Mouse (Mus musculus): ENCODE data around the gene Myh9. TPM values are rescaled to one million over a fixed set of nuclear protein-coding genes. Genes with fewer than 3 reads are reported as not detected.

The Myh9 gene
- polyA plus RNA-seq, 1 experiment, result 64.1 TPM

- no peak for DNase-seq
- H3K4me3 ChIP-seq (ENCODE audit: insufficient read depth, low read depth, low read length), result no peak overlapping the region
- H3K4me1 ChIP-seq (ENCODE audit: control insufficient read depth, insufficient read depth, low read length), result peaks cover 11% of the 10 kb centered on the region
- no peaks in the 10 kb centered on the region for H3K27me3 ChIP-seq (replicated peaks; ENCODE audit: control insufficient read depth, insufficient read depth, low read length)
- TF ChIP-seq POLR2A (IDR thresholded peaks at IDR 0.05; ENCODE audit: low read depth, low read length) (no peak), CTCF (conservative IDR thresholded peaks at IDR 0.05; ENCODE audit: insufficient read depth, insufficient read length, low read depth, low read length) (no peak)
- peak overlapping the region; percentile 86 for H3K27ac ChIP-seq (ENCODE audit: insufficient read depth, low read depth, low read length)
- H3K36me3 ChIP-seq (ENCODE audit: control insufficient read depth, insufficient read depth, low read length), result no peaks in the 10 kb centered on the region
- 12% methylated on average over 2 of the region's 2 CpGs for WGBS
These were observed 1.1 kb upstream of the Myh9 start for GRCm38 (mm10) chr15:77843046-77843445.

GRCm38 (mm10) chr15:77841361-77842046 is 471 bp downstream of the Myh9 start:
- Histone ChIP-seq H3K27me3 (replicated peaks; ENCODE audit: control insufficient read depth, insufficient read depth, low read length) (no peaks in the 10 kb centered on the region), H3K4me3 (ENCODE audit: insufficient read depth, low read depth, low read length) (peak overlapping the region; percentile 73), H3K4me1 (ENCODE audit: control insufficient read depth, insufficient read depth, low read length) (peaks cover 25% of the 10 kb centered on the region), H3K36me3 (ENCODE audit: control insufficient read depth, insufficient read depth, low read length) (no peaks in the 10 kb centered on the region), H3K27ac (ENCODE audit: insufficient read depth, low read depth, low read length) (peak overlapping the region; percentile 94)
- TF ChIP-seq CTCF (conservative IDR thresholded peaks at IDR 0.05; ENCODE audit: insufficient read depth, insufficient read length, low read depth, low read length), result no peak
- TF ChIP-seq POLR2A (IDR thresholded peaks at IDR 0.05; ENCODE audit: low read depth, low read length), result no peak
- DNase-seq, result peak; percentile 79
- WGBS, result under 1% methylated on average over 80 of the region's 80 CpGs

- peak overlapping the region; percentile 73 for H3K4me3 ChIP-seq (ENCODE audit: insufficient read depth, low read depth, low read length)
- TF ChIP-seq CTCF (conservative IDR thresholded peaks at IDR 0.05; ENCODE audit: insufficient read depth, insufficient read length, low read depth, low read length) (no peak), POLR2A (IDR thresholded peaks at IDR 0.05; ENCODE audit: low read depth, low read length) (no peak)
- 3% methylated on average over 36 of the region's 36 CpGs for WGBS
- H3K4me1 ChIP-seq (ENCODE audit: control insufficient read depth, insufficient read depth, low read length), result peaks cover 33% of the 10 kb centered on the region
- H3K27ac ChIP-seq (ENCODE audit: insufficient read depth, low read depth, low read length), result peak overlapping the region; percentile 94
- H3K27me3 ChIP-seq (replicated peaks; ENCODE audit: control insufficient read depth, insufficient read depth, low read length), result no peaks in the 10 kb centered on the region
- no peak for DNase-seq
- H3K36me3 ChIP-seq (ENCODE audit: control insufficient read depth, insufficient read depth, low read length), result no peaks in the 10 kb centered on the region
These were observed 1.3 kb downstream of the Myh9 start for GRCm38 (mm10) chr15:77840450-77841360.

GRCm38 (mm10) chr15:77839529-77840286 is 2.3 kb downstream of the Myh9 start:
- WGBS, result 11% methylated on average over 10 of the region's 10 CpGs
- no peaks in the 10 kb centered on the region for H3K36me3 ChIP-seq (ENCODE audit: control insufficient read depth, insufficient read depth, low read length)
- peaks cover 38% of the 10 kb centered on the region for H3K4me1 ChIP-seq (ENCODE audit: control insufficient read depth, insufficient read depth, low read length)

GRCm38 (mm10) chr15:77838530-77839387 is 3.2 kb downstream of the Myh9 start:
- Histone ChIP-seq H3K36me3 (ENCODE audit: control insufficient read depth, insufficient read depth, low read length) (no peaks in the 10 kb centered on the region), H3K27me3 (replicated peaks; ENCODE audit: control insufficient read depth, insufficient read depth, low read length) (no peaks in the 10 kb centered on the region), H3K27ac (ENCODE audit: insufficient read depth, low read depth, low read length) (peak overlapping the region; percentile 66), H3K4me1 (ENCODE audit: control insufficient read depth, insufficient read depth, low read length) (peaks cover 47% of the 10 kb centered on the region), H3K4me3 (ENCODE audit: insufficient read depth, low read depth, low read length) (no peak overlapping the region)
- WGBS, result 23% methylated on average over 4 of the region's 4 CpGs
- TF ChIP-seq POLR2A (IDR thresholded peaks at IDR 0.05; ENCODE audit: low read depth, low read length), result no peak
- TF ChIP-seq CTCF (conservative IDR thresholded peaks at IDR 0.05; ENCODE audit: insufficient read depth, insufficient read length, low read depth, low read length), result no peak
- DNase-seq, result no peak

More at GRCm38 (mm10) chr15:77839529-77840286, 2.3 kb downstream of the Myh9 start:
- no peak for DNase-seq
- Histone ChIP-seq H3K27ac (ENCODE audit: insufficient read depth, low read depth, low read length) (peak overlapping the region; percentile 66), H3K27me3 (replicated peaks; ENCODE audit: control insufficient read depth, insufficient read depth, low read length) (no peaks in the 10 kb centered on the region), H3K4me3 (ENCODE audit: insufficient read depth, low read depth, low read length) (peak overlapping the region; percentile 51)
- no peak for TF ChIP-seq CTCF (conservative IDR thresholded peaks at IDR 0.05; ENCODE audit: insufficient read depth, insufficient read length, low read depth, low read length)
- no peak for TF ChIP-seq POLR2A (IDR thresholded peaks at IDR 0.05; ENCODE audit: low read depth, low read length)

GRCm38 (mm10) chr15:77837444-77838117 is 4.4 kb downstream of the Myh9 start:
- DNase-seq, result no peak
- 37% methylated on average over 10 of the region's 10 CpGs for WGBS
- Histone ChIP-seq H3K4me3 (ENCODE audit: insufficient read depth, low read depth, low read length) (no peak overlapping the region), H3K4me1 (ENCODE audit: control insufficient read depth, insufficient read depth, low read length) (peaks cover 55% of the 10 kb centered on the region), H3K36me3 (ENCODE audit: control insufficient read depth, insufficient read depth, low read length) (no peaks in the 10 kb centered on the region), H3K27ac (ENCODE audit: insufficient read depth, low read depth, low read length) (peak overlapping the region; percentile 49), H3K27me3 (replicated peaks; ENCODE audit: control insufficient read depth, insufficient read depth, low read length) (no peaks in the 10 kb centered on the region)
- no peak for TF ChIP-seq CTCF (conservative IDR thresholded peaks at IDR 0.05; ENCODE audit: insufficient read depth, insufficient read length, low read depth, low read length)
- TF ChIP-seq POLR2A (IDR thresholded peaks at IDR 0.05; ENCODE audit: low read depth, low read length), result no peak
